Mouse (Mus musculus): ENCODE measurements around the gene Olfr115.

The Olfr115 gene

DNA sequence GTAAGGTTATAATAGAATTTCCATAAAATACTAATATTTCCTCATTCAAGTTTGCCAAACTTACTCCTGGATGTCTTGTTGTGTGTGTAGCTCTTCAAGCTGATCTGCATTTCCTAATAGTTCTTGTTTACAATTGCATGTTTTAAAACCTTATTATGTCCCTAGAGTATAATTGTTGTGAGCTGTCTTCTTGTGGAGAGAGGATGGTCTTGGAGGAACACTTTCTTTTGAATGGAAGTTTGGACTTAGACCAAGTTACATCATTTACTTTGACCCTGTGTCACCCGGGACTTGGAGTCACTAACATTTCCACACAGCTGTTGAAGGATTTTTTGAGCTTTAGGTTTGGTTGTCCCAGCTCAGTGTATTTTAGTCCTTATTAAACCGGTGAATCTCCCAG is at the start of gene Olfr115, which contains the start of gene Olfr116:
Gene Olfr115 (minus strand): TSS at position 101 of the 400 bp plus-strand sequence.
Gene Olfr116 (minus strand): TSS at position 191 of the 400 bp plus-strand sequence.
- DNase-seq (ENCODE audit: low read depth, low spot score) = no peak

DNA sequence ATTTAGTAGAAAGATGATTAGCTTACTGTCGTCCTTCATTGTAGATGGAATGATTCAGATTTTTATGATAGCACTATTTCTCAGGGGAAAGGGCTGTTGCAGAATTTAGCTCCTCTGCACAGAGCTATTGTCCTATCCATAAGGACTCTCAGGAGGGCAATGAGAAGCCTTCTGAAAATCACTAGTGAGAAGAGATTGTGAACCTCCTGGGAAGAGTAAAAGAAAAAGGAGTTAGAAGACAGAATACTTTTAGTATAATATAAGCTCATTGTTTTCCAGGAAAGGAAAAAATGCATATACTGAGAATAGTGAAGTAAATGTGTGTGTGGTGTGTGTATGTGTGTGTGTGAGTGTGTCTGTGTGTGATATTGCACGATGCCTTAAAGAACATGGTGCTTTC is 39.8 kb upstream of the Olfr115 start, which contains the start of gene Olfr118:
Gene Olfr118 (plus strand): TSS at position 301 of the 400 bp plus-strand sequence.
- DNase-seq (ENCODE audit: low read depth, low spot score) = no peak

DNA sequence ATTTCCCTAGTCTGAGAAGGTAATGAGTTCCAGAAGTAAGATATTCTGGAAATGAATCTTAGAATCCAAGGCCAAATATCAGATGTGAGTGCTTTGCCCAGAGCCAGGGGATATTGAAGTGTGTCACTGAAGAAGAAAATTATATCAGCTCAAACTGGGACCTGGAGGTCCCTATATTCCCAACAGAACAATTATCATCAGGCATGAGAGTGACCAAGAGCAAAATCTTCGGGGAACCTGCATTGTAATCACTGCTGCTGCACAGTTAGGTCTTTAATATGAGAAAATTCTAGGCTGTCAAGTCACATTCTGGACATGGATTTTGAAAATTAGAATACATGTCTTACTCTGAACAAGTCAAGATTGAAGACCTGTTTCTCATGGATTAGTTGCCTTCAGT is 36.8 kb upstream of the Olfr115 start, which contains the start of gene Olfr117:
Gene Olfr117 (minus strand): TSS at position 101 of the 400 bp plus-strand sequence.
- DNase-seq (ENCODE audit: low read depth, low spot score) = no peak

DNA sequence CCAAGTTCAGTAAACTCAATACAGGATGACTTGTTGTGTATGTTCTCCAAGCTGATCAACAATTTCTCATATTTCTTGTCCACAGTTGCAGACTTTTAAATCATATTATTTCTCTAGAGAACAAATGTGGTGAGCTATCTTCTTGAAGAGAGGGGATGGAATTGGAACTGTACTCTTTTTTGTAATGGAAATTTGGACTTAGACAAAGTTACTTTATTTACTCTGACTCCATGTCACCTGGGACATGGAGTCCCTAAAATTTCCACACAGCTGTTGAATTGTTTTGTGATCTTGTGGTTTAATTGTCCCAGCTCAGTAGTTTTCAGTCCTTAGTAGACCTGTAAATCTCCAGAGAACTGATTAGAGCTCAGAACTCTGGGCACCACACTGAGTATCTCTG is 34.3 kb downstream of the Olfr115 start, which contains the start of gene Olfr114:
Gene Olfr114 (minus strand): TSS at position 101 of the 400 bp plus-strand sequence.
- DNase-seq (ENCODE audit: low read depth, low spot score) = no peak

DNA sequence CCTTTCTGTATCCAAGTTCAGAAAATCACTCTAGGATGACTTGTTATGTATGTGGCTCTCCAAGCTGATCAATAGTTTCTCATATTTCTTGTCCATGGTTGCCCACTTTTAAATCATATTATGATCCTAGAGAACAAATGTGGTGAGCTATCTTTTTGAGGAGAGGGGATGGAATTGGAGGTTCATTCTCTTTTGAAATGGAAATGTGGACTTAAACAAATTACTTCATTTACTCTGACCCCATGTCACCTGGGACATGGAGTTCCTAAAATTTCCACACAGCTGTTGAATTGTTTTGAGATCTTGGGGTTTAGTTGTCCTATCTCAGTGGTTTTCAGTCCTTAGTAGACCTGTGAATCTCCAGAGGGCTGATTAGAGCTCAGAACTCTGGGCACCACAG is 49.3 kb downstream of the Olfr115 start, which contains the start of gene Olfr113:
Gene Olfr113 (minus strand): TSS at position 101 of the 400 bp plus-strand sequence.
- no peak for DNase-seq (ENCODE audit: low read depth, low spot score)

DNA sequence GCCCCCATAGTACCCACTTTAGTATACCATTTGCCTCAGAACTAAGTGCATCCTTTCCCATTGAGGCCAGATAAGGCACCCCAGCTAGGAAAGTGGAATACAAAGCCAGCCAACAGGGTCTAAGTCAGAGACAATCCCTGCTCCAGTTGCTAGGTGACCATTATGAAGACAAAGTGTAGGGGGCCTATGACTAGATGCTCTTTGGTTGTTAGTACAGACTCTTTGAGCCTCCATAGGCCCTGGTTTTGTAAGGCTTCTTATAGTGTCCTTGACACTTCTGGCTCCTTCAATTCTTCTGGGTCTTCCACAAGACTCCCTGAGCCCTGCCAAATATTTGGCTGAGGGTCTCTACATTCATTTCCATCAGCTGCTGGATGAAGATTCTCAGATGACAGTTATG is 57.6 kb downstream of the Olfr115 start, which contains the start of gene Olfr112:
Gene Olfr112 (minus strand): TSS at position 101 of the 400 bp plus-strand sequence.
- no peak for DNase-seq (ENCODE audit: low read depth, low spot score)
